Mouse (Mus musculus) adrenal gland, adult 18-20 months (tissue): ENCODE measurements around the gene Kif5c. TPM values are rescaled to one million over a fixed set of nuclear protein-coding genes. Genes with fewer than 3 reads are reported as not detected.

Experiments
- DNase-seq, 2 experiments: peaks; one replicate each; pipeline ENCODE4 v3.0.0; 2021 to 2022; ENCODE audit warnings: low spot score in 2 of 2
- long read RNA-seq, 2 experiments: library from polyadenylated mRNA; stranded (forward); transcript quantifications; one replicate each; pipeline ENCODE4 v2.0.0; 2021
- total RNA-seq, 2 experiments: library from RNA; stranded (reverse); gene quantifications; 1 replicate in 1 of 2; 2 replicates in 1 of 2; pipeline ENCODE4 v1.2.3; 2021

Kif5c gene
- total RNA-seq: 1 to 10 TPM; 6.6 to 7.3 TPM
- long read RNA-seq, experiment 1, partial matches to known transcripts: 4 of 4 reads
- long read RNA-seq, experiment 1, other reads (novel, unspliced or antisense): 0 of 4 reads
- long read RNA-seq, experiment 2, partial matches to known transcripts: 25 of 26 reads
- long read RNA-seq, experiment 2, other reads (novel, unspliced or antisense): 1 of 26 reads

- DNase-seq: peak; percentile 75 to 82
These were observed at the start of gene Kif5c for GRCm38 (mm10) chr2:49618829-49619718. TSS of gene Kif5c (plus strand) at chr2:49619298.

GRCm38 (mm10) chr2:49569862-49570777 is 49.0 kb upstream of the Kif5c start:
- DNase-seq: no peak

- DNase-seq: no peak
These were observed 48.4 kb upstream of the Kif5c start for GRCm38 (mm10) chr2:49570778-49571101.

GRCm38 (mm10) chr2:49571159-49571920 is 47.8 kb upstream of the Kif5c start:
- no peak for DNase-seq

GRCm38 (mm10) chr2:49572111-49572642 is 46.9 kb upstream of the Kif5c start:
- DNase-seq: no peak

- DNase-seq: no peak
These were observed 46.4 kb upstream of the Kif5c start for GRCm38 (mm10) chr2:49572684-49573083.

GRCm38 (mm10) chr2:49573282-49573681 is 45.8 kb upstream of the Kif5c start:
- no peak for DNase-seq

- no peak for DNase-seq
These were observed 38.5 kb upstream of the Kif5c start for GRCm38 (mm10) chr2:49580585-49580984.

GRCm38 (mm10) chr2:49582546-49582945 is 36.6 kb upstream of the Kif5c start:
- DNase-seq: no peak

GRCm38 (mm10) chr2:49583311-49583710 is 35.8 kb upstream of the Kif5c start:
- DNase-seq: no peak

GRCm38 (mm10) chr2:49590450-49590849 is 28.6 kb upstream of the Kif5c start:
- no peak for DNase-seq

- no peak for DNase-seq
These were observed 26.2 kb upstream of the Kif5c start for GRCm38 (mm10) chr2:49592926-49593325.

- no peak for DNase-seq
These were observed 24.2 kb upstream of the Kif5c start for GRCm38 (mm10) chr2:49594886-49595285.

GRCm38 (mm10) chr2:49596318-49596717 is 22.8 kb upstream of the Kif5c start:
- no peak for DNase-seq

GRCm38 (mm10) chr2:49600021-49600681 is 18.9 kb upstream of the Kif5c start:
- DNase-seq: no peak

- no peak for DNase-seq
These were observed 16.2 kb upstream of the Kif5c start for GRCm38 (mm10) chr2:49602791-49603349.

GRCm38 (mm10) chr2:49609611-49610010 is 9.5 kb upstream of the Kif5c start:
- DNase-seq: no peak

- no peak for DNase-seq
These were observed 2.3 kb upstream of the Kif5c start for GRCm38 (mm10) chr2:49616765-49617164.

- peak in 1 of 2 experiments; percentile 22 for DNase-seq
These were observed 823 bp downstream of the Kif5c start for GRCm38 (mm10) chr2:49619719-49620522.
